Mouse (Mus musculus) c-Kit-negative CD71-positive TER-119-positive erythroid progenitor cells, embryonic 14.5 days (primary cell): ENCODE data around the gene Kcnj14.

Experiments
- DNase-seq: peaks from one replicate; pipeline ENCODE4 v3.0.0-alpha.2; 2013; ENCODE audit warnings: low read depth, low spot score

Kcnj14 gene

GRCm38 (mm10) chr7:45766764-45767163 lies 57.8 kb downstream of the Kcnj14 start:
- DNase-seq: no peak
